Mouse (Mus musculus) embryonic facial prominence, embryonic 12.5 days (tissue): ENCODE data around the gene Lamb3. TPM values are rescaled to one million over a fixed set of nuclear protein-coding genes. Genes with fewer than 3 reads are reported as not detected.

Source experiments
- ATAC-seq: fragments of 200-750 bp; cut with Nextera tagmentation; 2 replicates; pipeline ENCODE4 v1.8.0; 2017; ENCODE audit not compliant: insufficient number of reproducible peaks, insufficient read depth, low FRiP score, low TSS enrichment
- H3K27ac ChIP-seq: fragments of 300-500 bp; sonication (generic); 2 replicates; pipeline ENCODE4 v1.5.1; 2016; ENCODE audit warnings: mild to moderate bottlenecking
- H3K27me3 ChIP-seq: fragments of 300-500 bp; sonication (generic); 2 replicates; pipeline ENCODE4 v1.6.1; 2016; ENCODE audit warnings: mild to moderate bottlenecking, moderate library complexity
- H3K36me3 ChIP-seq: fragments of 300-500 bp; sonication (generic); 2 replicates; pipeline ENCODE4 v1.6.1; 2016; ENCODE audit warnings: mild to moderate bottlenecking
- H3K4me1 ChIP-seq: fragments of 300-500 bp; sonication (generic); 2 replicates; pipeline ENCODE4 v1.6.1; 2016
- H3K4me2 ChIP-seq: fragments of 300-500 bp; sonication (generic); replicated peaks from 2 replicates; pipeline ENCODE4 v1.6.1; 2016; ENCODE audit warnings: mild to moderate bottlenecking, moderate library complexity
- H3K4me3 ChIP-seq: fragments of 300-500 bp; sonication (generic); 2 replicates; pipeline ENCODE4 v1.5.1; 2016; ENCODE audit warnings: mild to moderate bottlenecking
- H3K9ac ChIP-seq: fragments of 300-500 bp; sonication (generic); 2 replicates; pipeline ENCODE4 v1.6.1; 2016; ENCODE audit warnings: mild to moderate bottlenecking, moderate library complexity
- H3K9me3 ChIP-seq: fragments of 300-500 bp; sonication (generic); 2 replicates; pipeline ENCODE4 v1.6.1; 2016; ENCODE audit warnings: mild to moderate bottlenecking, moderate library complexity
- WGBS: fragments of 180-500 bp; shearing (Covaris S2); methylation state at CpG from one replicate; pipeline ENCODE4 v1.1.7; 2016; 5-methylcytosine and 5-hydroxymethylcytosine counted together
- polyA plus RNA-seq: library from polyadenylated mRNA; unstranded; fragments of >200 nt; fragmentation: Nextera tagmentation; extraction: Ambion mirVana; gene quantifications from 2 replicates; pipeline ENCODE4 v1.2.1, GENCODE M21; 2016

The Lamb3 gene
- polyA plus RNA-seq, 1 experiment from 2014 or later = 2.0 TPM

DNA sequence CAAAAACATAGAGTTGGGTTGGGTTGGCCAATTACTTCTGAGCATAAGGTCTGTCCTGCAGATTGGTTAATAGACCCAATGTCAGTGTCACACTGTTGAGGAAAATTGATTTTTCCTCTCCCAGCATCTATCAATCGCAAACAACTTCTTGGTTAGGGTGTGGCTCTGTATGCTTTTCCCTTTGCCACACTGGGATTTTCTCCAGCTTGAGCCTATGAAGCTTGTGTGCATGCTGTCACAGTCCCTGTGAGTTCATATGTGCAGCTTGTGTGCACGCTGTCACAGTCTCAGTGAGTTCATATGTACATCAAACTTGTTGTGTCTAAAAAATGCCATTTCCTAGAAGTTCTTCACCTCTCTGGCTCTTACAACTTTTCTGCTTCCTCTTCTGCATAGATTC is 99.3 kb downstream of the Lamb3 start:
- Histone ChIP-seq H3K27ac (no peak overlapping the region), H3K9ac (no peak overlapping the region), H3K36me3 (no peaks in the 10 kb centered on the region), H3K4me3 (no peak overlapping the region), H3K4me2 (no peak overlapping the region), H3K27me3 (no peaks in the 10 kb centered on the region), H3K4me1 (no peaks in the 10 kb centered on the region), H3K9me3 (no peaks in the 10 kb centered on the region)
- ATAC-seq = no peak
- 91% methylated on average over 2 of the region's 2 CpGs for WGBS

DNA sequence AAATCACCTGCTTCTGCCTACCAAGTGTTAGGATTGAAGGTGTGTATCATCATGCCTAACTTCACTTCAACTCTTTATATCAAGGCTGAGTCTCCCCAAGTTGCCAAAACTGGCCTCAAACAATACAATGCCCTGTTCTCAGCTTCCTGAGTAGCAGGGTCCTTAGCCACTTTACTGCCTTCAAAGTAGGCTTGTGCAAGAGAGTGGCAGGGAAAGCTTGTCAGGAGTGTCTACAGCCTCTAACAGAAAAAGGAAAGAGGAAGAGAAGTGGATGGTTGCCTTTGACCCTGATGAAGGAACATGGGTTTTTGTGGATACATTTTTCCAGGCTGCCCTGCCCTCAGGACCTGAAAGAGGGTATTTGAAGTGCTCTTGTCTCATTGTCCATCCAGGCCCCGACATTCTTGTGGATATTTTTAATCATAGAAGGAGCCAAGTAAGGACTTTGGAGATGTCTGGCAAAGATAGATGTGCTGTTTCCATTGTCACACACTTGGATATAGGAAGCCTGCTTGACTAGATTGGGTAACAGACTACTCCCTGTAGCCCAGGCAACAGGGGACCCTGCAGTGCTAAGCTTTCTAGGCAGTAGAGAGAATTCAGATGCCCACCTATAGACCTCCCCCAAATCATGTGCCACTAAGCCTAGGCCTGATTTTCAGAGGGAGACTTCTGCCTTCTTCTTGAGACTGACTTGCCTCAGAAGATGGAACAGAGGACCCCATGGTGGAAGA is 102.5 kb downstream of the Lamb3 start:
- H3K27ac ChIP-seq = no peak overlapping the region
- H3K9ac ChIP-seq = no peak overlapping the region
- H3K27me3 ChIP-seq = no peaks in the 10 kb centered on the region
- H3K9me3 ChIP-seq = no peaks in the 10 kb centered on the region
- H3K4me2 ChIP-seq = no peak overlapping the region
- no peak overlapping the region for H3K4me3 ChIP-seq
- WGBS = 71% methylated on average over 1 of the region's 1 CpGs
- no peaks in the 10 kb centered on the region; the same call in 1 of the 2 replicates for H3K4me1 ChIP-seq
- H3K36me3 ChIP-seq = no peaks in the 10 kb centered on the region
- no peak for ATAC-seq

DNA sequence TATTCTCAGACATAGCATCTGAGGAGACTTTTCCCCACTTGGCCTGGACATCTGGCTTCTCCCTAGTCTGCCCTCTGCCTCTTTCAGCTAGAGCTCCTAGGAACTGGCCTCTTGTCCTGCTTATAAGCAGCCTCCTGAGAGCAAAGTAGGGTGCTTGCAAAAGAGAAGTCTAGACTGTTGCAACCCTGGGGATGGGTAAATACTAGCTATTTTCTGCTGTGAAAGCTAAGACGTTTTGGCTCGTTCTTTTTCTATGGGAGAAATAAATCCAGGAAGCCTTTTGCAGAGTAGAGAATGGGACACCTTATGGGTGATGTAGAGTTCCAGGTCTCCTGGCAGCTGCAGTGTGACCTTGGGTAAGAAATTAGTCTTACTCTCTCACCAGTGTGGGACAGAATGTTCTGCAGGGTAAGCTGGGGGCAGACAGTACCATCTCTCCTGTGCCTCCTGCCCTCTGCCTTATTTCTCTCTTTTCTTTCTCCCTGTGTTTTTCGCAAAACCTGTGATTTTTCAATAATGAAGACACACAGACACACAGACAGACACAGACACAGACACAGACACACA is 103.1 kb downstream of the Lamb3 start:
- no peak overlapping the region for H3K9ac ChIP-seq
- no peak overlapping the region for H3K4me3 ChIP-seq
- no peaks in the 10 kb centered on the region for H3K27me3 ChIP-seq
- H3K27ac ChIP-seq = no peak overlapping the region
- H3K4me2 ChIP-seq = no peak overlapping the region
- no peaks in the 10 kb centered on the region; the same call in 1 of the 2 replicates for H3K4me1 ChIP-seq
- WGBS = 81% methylated on average over 3 of the region's 3 CpGs
- no peaks in the 10 kb centered on the region for H3K9me3 ChIP-seq
- no peaks in the 10 kb centered on the region for H3K36me3 ChIP-seq
- ATAC-seq = no peak

DNA sequence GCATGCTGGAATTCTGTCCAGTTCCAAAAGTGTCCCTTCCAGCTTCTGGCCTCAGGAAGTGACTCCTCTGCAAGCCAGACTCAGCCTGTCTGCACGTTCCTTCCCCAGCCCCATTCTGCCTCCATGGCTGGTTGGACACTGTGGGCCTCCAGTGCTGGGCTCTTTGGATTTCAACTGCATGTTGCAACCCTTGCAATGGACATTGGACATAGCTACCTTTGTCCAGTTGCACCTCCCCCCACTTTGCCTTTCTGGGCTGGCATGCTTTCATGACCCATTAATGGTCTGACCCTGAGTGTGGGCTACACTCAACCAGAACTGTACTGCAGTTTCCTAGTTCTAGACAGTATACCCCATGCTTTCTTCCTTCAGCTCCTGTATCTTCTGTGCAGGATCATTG is 104.1 kb downstream of the Lamb3 start:
- Histone ChIP-seq H3K9me3 (no peaks in the 10 kb centered on the region), H3K4me2 (no peak overlapping the region), H3K27me3 (no peaks in the 10 kb centered on the region), H3K4me1 (no peaks in the 10 kb centered on the region; the same call in 1 of the 2 replicates), H3K9ac (no peak overlapping the region), H3K27ac (no peak overlapping the region), H3K36me3 (no peaks in the 10 kb centered on the region), H3K4me3 (no peak overlapping the region)
- 68% methylated on average over 1 of the region's 1 CpGs for WGBS
- ATAC-seq = no peak

DNA sequence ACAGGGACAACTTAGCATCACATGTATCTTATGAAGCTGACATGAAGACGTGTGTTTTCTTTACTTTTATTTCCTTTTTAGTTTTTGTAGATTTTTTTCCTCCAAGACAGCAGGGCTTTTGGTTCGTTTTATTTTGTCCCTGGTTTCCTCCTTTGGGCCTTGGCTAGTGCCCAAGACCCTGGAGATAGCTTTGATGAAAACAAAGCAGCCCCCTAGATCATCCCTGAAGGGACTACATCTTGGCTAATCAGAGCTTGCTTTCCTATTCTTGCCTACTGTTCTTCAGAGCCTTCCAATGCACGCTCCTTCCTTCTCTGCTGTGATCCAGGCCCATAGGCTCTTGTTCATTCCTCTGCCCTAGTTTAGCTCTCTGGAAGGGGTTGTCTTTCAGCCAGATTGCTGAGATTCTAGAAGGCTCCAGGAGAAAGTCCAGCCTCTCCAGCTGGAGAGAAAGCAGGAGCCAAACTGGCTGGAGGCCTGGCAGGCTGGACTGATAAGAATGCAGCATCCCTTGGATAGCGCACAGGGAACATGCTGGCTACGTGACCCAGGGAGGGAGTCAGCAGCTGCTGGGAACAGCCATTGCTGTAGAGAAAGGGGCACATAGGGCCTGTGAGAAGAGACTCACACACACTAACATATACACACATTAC is 108.3 kb downstream of the Lamb3 start:
- WGBS = 82% methylated on average over 5 of the region's 5 CpGs
- H3K4me3 ChIP-seq = no peak overlapping the region
- no peaks in the 10 kb centered on the region for H3K36me3 ChIP-seq
- no peak overlapping the region for H3K4me2 ChIP-seq
- H3K9ac ChIP-seq = no peak overlapping the region
- no peak overlapping the region for H3K27ac ChIP-seq
- H3K9me3 ChIP-seq = no peaks in the 10 kb centered on the region
- H3K27me3 ChIP-seq = no peaks in the 10 kb centered on the region
- no peak for ATAC-seq
- H3K4me1 ChIP-seq = no peaks in the 10 kb centered on the region; the same call in 1 of the 2 replicates

DNA sequence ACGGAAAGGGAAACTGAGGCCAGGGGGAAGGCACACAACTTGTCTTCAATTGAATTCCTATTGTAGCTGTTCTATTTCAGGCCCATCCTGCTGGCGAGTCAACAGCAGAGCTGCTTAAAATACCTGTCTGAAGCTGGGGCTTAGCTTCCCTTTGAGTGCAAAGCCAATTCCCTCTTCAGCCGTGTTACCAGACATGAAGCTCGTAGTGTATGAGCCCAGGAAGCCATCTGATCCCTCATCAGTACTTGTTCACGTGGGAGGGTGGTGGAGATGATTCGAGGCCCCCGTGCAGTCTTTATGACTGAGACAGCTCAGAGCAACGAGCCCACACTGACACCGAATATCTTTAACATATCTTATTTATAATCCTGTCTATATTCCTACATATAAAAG is 108.9 kb downstream of the Lamb3 start:
- 79% methylated on average over 9 of the region's 9 CpGs for WGBS
- H3K4me1 ChIP-seq = no peaks in the 10 kb centered on the region; the same call in 1 of the 2 replicates
- no peaks in the 10 kb centered on the region for H3K27me3 ChIP-seq
- ATAC-seq = no peak
- no peak overlapping the region for H3K4me2 ChIP-seq
- H3K4me3 ChIP-seq = no peak overlapping the region
- no peak overlapping the region for H3K27ac ChIP-seq
- no peaks in the 10 kb centered on the region for H3K9me3 ChIP-seq
- no peaks in the 10 kb centered on the region for H3K36me3 ChIP-seq
- no peak overlapping the region for H3K9ac ChIP-seq

DNA sequence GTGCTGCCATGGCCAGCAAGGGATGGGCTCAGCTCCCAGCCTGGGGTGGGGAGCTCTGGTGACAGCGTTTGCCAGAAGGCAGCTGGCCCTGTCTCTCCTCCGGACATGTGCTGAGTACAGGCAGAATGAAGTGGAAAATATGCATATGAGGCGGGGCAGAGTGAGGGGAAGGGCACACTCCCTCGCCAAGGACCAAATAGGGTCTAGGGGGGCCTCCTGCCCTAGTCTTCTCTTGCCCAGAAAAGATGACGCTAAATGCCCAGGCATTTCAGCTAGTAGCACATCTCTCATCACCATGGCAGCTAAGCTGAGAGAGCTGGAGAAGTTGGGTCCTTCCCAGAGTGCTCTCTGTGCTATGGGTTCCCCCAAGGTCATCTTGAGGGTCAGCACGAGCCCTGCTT is 109.7 kb downstream of the Lamb3 start:
- H3K9me3 ChIP-seq = no peaks in the 10 kb centered on the region
- no peaks in the 10 kb centered on the region; the same call in 1 of the 2 replicates for H3K4me1 ChIP-seq
- H3K4me2 ChIP-seq = no peak overlapping the region
- ATAC-seq = no peak
- H3K36me3 ChIP-seq = no peaks in the 10 kb centered on the region
- no peak overlapping the region for H3K4me3 ChIP-seq
- H3K27ac ChIP-seq = no peak overlapping the region
- H3K9ac ChIP-seq = no peak overlapping the region
- no peaks in the 10 kb centered on the region for H3K27me3 ChIP-seq
- WGBS = 45% methylated on average over 6 of the region's 6 CpGs

DNA sequence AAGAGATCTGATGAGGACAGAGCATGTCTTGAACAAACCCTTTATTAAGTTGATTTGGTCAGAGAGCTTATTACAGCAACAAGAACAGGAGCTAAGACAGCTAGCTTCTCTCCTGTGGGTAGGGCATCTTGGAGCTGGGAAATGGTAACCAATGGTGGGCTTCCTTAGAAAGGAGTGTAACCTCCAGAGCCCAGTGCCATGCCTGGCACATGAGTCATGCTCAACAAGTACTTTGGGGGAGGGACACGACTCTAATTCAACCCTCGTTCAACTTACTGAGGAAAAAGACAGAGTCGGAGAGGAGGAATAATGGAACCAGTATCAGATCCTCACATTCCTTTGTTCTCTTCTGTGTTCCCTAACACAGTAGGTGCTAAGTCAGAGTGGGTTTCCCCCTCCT is 112.2 kb downstream of the Lamb3 start:
- Histone ChIP-seq H3K27ac (no peak overlapping the region), H3K9me3 (no peaks in the 10 kb centered on the region), H3K4me1 (no peaks in the 10 kb centered on the region), H3K4me2 (no peak overlapping the region), H3K9ac (no peak overlapping the region), H3K4me3 (no peak overlapping the region), H3K27me3 (no peaks in the 10 kb centered on the region), H3K36me3 (no peaks in the 10 kb centered on the region)
- ATAC-seq = no peak
- 66% methylated on average over 3 of the region's 3 CpGs for WGBS

DNA sequence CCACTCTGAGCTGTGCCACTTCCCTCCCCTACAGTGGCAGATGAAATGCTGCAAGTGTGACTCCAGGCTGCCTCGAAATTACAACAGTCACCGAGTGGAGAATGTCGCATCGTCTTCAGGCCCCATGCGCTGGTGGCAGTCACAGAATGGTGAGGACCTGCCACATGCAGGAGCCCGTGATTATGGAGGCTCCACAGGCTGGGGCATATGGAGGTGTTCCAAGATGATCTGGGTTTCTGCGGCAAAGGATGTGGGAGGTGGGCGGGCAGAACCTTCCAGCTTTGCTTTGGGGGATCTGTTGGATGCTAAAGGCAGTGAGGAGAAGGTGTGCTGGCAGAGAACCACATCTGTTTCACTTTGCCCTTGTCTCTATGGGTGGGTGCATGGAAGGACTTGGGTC is 112.9 kb downstream of the Lamb3 start:
- no peak overlapping the region for H3K9ac ChIP-seq
- H3K4me2 ChIP-seq = no peak overlapping the region
- no peaks in the 10 kb centered on the region for H3K9me3 ChIP-seq
- WGBS = 87% methylated on average over 8 of the region's 8 CpGs
- no peak overlapping the region for H3K27ac ChIP-seq
- no peak overlapping the region for H3K4me3 ChIP-seq
- no peaks in the 10 kb centered on the region for H3K36me3 ChIP-seq
- no peaks in the 10 kb centered on the region for H3K27me3 ChIP-seq
- no peaks in the 10 kb centered on the region for H3K4me1 ChIP-seq
- no peak for ATAC-seq

DNA sequence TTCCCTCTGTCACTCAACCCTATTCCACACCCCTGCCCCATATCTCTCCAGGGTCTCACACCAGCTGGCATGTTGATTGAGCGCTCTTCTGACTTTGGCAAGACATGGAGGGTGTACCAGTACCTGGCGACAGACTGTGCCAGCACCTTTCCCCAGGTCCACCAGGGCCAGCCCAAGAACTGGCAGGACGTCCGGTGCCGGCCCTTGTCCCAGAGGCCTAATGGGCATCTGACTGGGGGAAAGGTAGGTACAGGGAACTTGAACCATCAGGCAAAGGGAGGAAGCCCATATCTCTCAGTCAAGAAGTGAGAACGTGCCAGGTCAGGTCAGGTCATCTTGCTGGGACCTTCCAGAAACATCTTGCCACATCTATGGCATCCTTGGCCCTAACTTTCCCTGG is 116.2 kb downstream of the Lamb3 start:
- no peak for ATAC-seq
- H3K9me3 ChIP-seq = no peaks in the 10 kb centered on the region

DNA sequence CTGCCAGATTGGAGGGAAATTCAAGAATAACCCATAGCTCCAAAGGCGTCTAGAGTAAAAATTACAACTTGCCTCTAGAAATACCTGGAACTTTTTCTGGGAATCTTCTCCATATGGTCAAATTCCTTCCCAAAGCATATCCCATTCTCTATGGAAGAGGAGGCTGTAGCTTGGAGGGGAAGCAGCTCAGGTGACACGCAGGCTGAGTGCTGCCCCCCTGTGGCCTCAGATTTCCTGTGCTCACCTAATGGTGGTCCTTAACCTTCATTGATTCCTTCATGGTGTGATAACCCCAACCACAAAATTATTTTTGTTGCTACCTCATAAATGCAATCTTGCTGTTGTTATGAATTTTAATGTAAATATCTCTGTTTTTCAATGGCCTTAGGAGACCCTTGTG is 116.7 kb downstream of the Lamb3 start:
- no peak overlapping the region for H3K4me2 ChIP-seq
- no peaks in the 10 kb centered on the region for H3K36me3 ChIP-seq
- no peaks in the 10 kb centered on the region for H3K9me3 ChIP-seq
- no peak overlapping the region for H3K9ac ChIP-seq
- no peaks in the 10 kb centered on the region for H3K4me1 ChIP-seq
- no peak overlapping the region for H3K4me3 ChIP-seq
- no peaks in the 10 kb centered on the region for H3K27me3 ChIP-seq
- no peak for ATAC-seq
- 40% methylated on average over 2 of the region's 2 CpGs for WGBS
- H3K27ac ChIP-seq = no peak overlapping the region

More for the DNA sequence above, 116.2 kb downstream of the Lamb3 start:
- Histone ChIP-seq H3K4me2 (no peak overlapping the region), H3K36me3 (no peaks in the 10 kb centered on the region), H3K27me3 (no peaks in the 10 kb centered on the region), H3K4me3 (no peak overlapping the region), H3K27ac (no peak overlapping the region), H3K4me1 (no peaks in the 10 kb centered on the region), H3K9ac (no peak overlapping the region)
- 95% methylated on average over 6 of the region's 6 CpGs for WGBS

DNA sequence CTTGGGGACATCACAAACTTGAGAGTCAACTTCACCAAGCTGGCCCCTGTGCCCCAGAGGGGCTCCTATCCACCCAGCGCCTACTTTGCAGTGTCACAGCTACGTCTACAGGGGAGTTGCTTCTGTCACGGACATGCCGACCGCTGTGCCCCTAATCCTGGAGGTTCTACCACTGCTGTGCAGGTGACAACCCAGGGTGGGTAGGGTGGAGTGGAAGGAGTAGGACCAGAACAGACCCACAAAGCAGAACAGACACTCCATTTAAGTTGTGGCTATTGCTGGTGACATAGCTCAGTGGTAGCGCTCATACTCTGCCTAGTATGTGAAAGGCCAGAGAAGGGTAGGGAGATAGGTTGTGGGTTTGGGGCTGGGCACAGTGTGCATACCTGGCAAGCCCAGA is 118.4 kb downstream of the Lamb3 start:
- H3K4me2 ChIP-seq = no peak overlapping the region
- H3K9me3 ChIP-seq = no peaks in the 10 kb centered on the region
- no peaks in the 10 kb centered on the region for H3K36me3 ChIP-seq
- no peak overlapping the region for H3K9ac ChIP-seq
- H3K4me1 ChIP-seq = no peaks in the 10 kb centered on the region; the same call in 1 of the 2 replicates
- no peak overlapping the region for H3K27ac ChIP-seq
- no peak overlapping the region for H3K4me3 ChIP-seq
- H3K27me3 ChIP-seq = no peaks in the 10 kb centered on the region
- WGBS = 88% methylated on average over 6 of the region's 6 CpGs
- ATAC-seq = no peak
